13 mouse cellular contexts compared by ENCODE assay signal in the genomic region with DNA sequence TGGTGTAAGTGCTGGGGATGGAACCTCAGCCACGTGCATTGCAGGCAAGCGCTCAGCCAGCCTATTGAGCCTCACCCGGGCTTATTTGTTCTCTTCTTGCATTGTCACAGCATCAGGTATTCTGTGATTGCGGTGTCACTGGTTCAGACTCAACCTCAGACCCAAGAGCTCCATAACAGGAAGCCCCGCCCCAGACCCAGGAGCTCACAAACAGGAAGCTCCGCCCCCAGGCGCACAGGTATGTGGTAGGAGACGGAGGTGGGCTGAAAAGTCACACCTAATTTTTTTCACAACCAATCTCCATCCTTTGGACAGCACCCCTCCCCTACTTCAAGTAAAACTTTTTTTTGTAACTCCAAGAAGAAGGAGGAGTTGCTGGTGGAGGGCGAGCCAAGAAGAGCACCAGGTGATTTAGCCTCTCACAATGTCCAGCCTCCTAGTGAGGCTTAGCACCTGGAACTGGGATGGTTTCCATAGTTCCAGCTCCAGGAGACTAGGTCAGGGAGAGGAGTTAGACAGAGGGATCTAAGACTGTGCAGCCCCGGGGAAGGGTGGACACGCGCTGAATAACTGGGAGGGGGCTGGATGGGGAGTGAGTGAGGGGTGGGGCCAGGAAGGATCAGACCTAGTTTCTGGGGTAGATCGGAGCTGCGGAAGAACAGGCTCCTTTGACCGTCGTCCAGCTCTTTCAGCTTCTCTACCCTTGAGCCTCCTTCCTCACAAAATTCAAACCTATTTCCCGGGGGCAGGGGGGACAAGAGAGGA.
A peak's percentile ranks its signal among the peaks of the same experiment; 100 is the strongest.
DNase-seq lines count a peak whose midpoint lies in the region; ATAC-seq and TF ChIP-seq lines count a peak whose summit lies in the region.
"Had no signal": no experiment of that assay in that cellular context is flagged by ENCODE, and none has a peak within 500 bp of the region (broad histone marks: within the 10 kb centered on the region; RNA-seq: fewer than 3 reads in every experiment).

No protein-coding gene starts in this region.

- no peaks in the 10 kb centered on the region for H3K36me3 ChIP-seq in stomach, embryonic 15.5 days
- H3K36me3 ChIP-seq in stomach, postnatal 0 days (ENCODE audit: control insufficient read depth, insufficient read depth, low read length), result no peaks in the 10 kb centered on the region
- H3K36me3 ChIP-seq in embryonic facial prominence, embryonic 12.5 days, result no peaks in the 10 kb centered on the region
- H3K36me3 ChIP-seq in hindbrain, embryonic 15.5 days, result no peaks in the 10 kb centered on the region
- no peaks in the 10 kb centered on the region for H3K36me3 ChIP-seq in kidney, embryonic 15.5 days
- H3K36me3 ChIP-seq in heart, embryonic 12.5 days, result no peaks in the 10 kb centered on the region
- H3K36me3 ChIP-seq: limb, embryonic 15.5 days; lung, embryonic 15.5 days had no signal

- ATAC-seq in stomach, embryonic 15.5 days (ENCODE audit: insufficient read depth, low FRiP score, low read depth), result no peak
- no peak for ATAC-seq in stomach, postnatal 0 days (ENCODE audit: low FRiP score, low TSS enrichment)
- ATAC-seq in embryonic facial prominence, embryonic 12.5 days (ENCODE audit: insufficient number of reproducible peaks, insufficient read depth, low FRiP score, low TSS enrichment), result no peak
- ATAC-seq in hindbrain, embryonic 15.5 days (ENCODE audit: low FRiP score, low read depth), result no peak
- ATAC-seq in kidney, embryonic 15.5 days (replicated peaks; ENCODE audit: low FRiP score), result no peak
- ATAC-seq in heart, embryonic 12.5 days (ENCODE audit: insufficient number of reproducible peaks, low FRiP score), result no peak
- ATAC-seq: activated CD4-positive, CD25-positive, alpha-beta regulatory T cell, adult 4 months had no signal

- 8% methylated on average over 17 of the region's 17 CpGs for WGBS in stomach, embryonic 15.5 days
- 8% methylated on average over 17 of the region's 17 CpGs for WGBS in stomach, postnatal 0 days
- WGBS in embryonic facial prominence, embryonic 12.5 days, result 7% methylated on average over 17 of the region's 17 CpGs
- 16% methylated on average over 17 of the region's 17 CpGs for WGBS in hindbrain, embryonic 15.5 days
- WGBS in kidney, embryonic 15.5 days, result 7% methylated on average over 17 of the region's 17 CpGs
- 8% methylated on average over 17 of the region's 17 CpGs for WGBS in lung, adult 2 months
- 7% methylated on average over 17 of the region's 17 CpGs for WGBS in heart, embryonic 12.5 days

- H3K4me2 ChIP-seq in stomach, embryonic 15.5 days, result peak overlapping the region; percentile 21
- H3K4me2 ChIP-seq in stomach, postnatal 0 days (replicated peaks; ENCODE audit: low read depth), result no peak overlapping the region
- H3K4me2 ChIP-seq in embryonic facial prominence, embryonic 12.5 days (replicated peaks), result peak overlapping the region; percentile 4; the same call in 1 of the 2 replicates
- H3K4me2 ChIP-seq in hindbrain, embryonic 15.5 days, result peak overlapping the region; percentile 29; the same call in 1 of the 2 replicates
- no peak overlapping the region for H3K4me2 ChIP-seq in kidney, embryonic 15.5 days
- H3K4me2 ChIP-seq in heart, embryonic 12.5 days, result no peak overlapping the region
- H3K4me2 ChIP-seq: limb, embryonic 15.5 days; lung, embryonic 15.5 days had no signal

- H3K4me1 ChIP-seq in stomach, embryonic 15.5 days, result no peaks in the 10 kb centered on the region
- no peaks in the 10 kb centered on the region for H3K4me1 ChIP-seq in stomach, postnatal 0 days (replicated peaks; ENCODE audit: control insufficient read depth, insufficient read depth)
- H3K4me1 ChIP-seq in embryonic facial prominence, embryonic 12.5 days, result 0 out of 2 replicates have a peak, but pooled peaks cover 4% of the 10 kb centered on the region
- H3K4me1 ChIP-seq in hindbrain, embryonic 15.5 days (replicated peaks), result peaks cover 23% of the 10 kb centered on the region
- H3K4me1 ChIP-seq in kidney, embryonic 15.5 days, result 0 out of 2 replicates have a peak, but pooled peaks cover 2% of the 10 kb centered on the region
- H3K4me1 ChIP-seq in lung, adult 2 months (ENCODE audit: control insufficient read depth, insufficient read depth, low read length), result no peaks in the 10 kb centered on the region
- H3K4me1 ChIP-seq in heart, embryonic 12.5 days (replicated peaks), result no peaks in the 10 kb centered on the region
- H3K4me1 ChIP-seq: limb, embryonic 15.5 days; lung, embryonic 15.5 days had no signal

- no peak overlapping the region for H3K4me3 ChIP-seq in stomach, embryonic 15.5 days (replicated peaks)
- H3K4me3 ChIP-seq in stomach, postnatal 0 days (ENCODE audit: low read depth, low read length), result no peak overlapping the region
- H3K4me3 ChIP-seq in embryonic facial prominence, embryonic 12.5 days, result no peak overlapping the region
- no peak overlapping the region for H3K4me3 ChIP-seq in hindbrain, embryonic 15.5 days
- H3K4me3 ChIP-seq in kidney, embryonic 15.5 days (replicated peaks), result no peak overlapping the region
- H3K4me3 ChIP-seq in lung, adult 2 months (replicated peaks; ENCODE audit: extremely low read depth, low read depth, low read length), result no peak overlapping the region
- H3K4me3 ChIP-seq in heart, embryonic 12.5 days, result no peak overlapping the region
- H3K4me3 ChIP-seq: left cerebral cortex, adult 2 months; limb, embryonic 15.5 days; lung, embryonic 15.5 days had no signal

- DNase-seq in stomach, postnatal 0 days (ENCODE audit: low spot score), result no peak
- no peak for DNase-seq in lung, adult 2 months
- DNase-seq: cerebellum, adult 18-20 months; kidney, adult 18-20 months had no signal

- no peaks in the 10 kb centered on the region for H3K9me3 ChIP-seq in stomach, embryonic 15.5 days
- H3K9me3 ChIP-seq in stomach, postnatal 0 days (ENCODE audit: control insufficient read depth, low read length), result no peaks in the 10 kb centered on the region
- no peaks in the 10 kb centered on the region for H3K9me3 ChIP-seq in embryonic facial prominence, embryonic 12.5 days
- no peaks in the 10 kb centered on the region for H3K9me3 ChIP-seq in hindbrain, embryonic 15.5 days
- H3K9me3 ChIP-seq in kidney, embryonic 15.5 days (replicated peaks), result no peaks in the 10 kb centered on the region
- H3K9me3 ChIP-seq in heart, embryonic 12.5 days (replicated peaks), result no peaks in the 10 kb centered on the region; the same call in 1 of the 2 replicates
- H3K9me3 ChIP-seq: limb, embryonic 15.5 days; lung, embryonic 15.5 days had no signal

- no peak overlapping the region for H3K9ac ChIP-seq in stomach, embryonic 15.5 days
- no peak overlapping the region for H3K9ac ChIP-seq in stomach, postnatal 0 days (ENCODE audit: low read length)
- H3K9ac ChIP-seq in embryonic facial prominence, embryonic 12.5 days, result no peak overlapping the region
- H3K9ac ChIP-seq in hindbrain, embryonic 15.5 days, result no peak overlapping the region
- no peak overlapping the region for H3K9ac ChIP-seq in kidney, embryonic 15.5 days
- H3K9ac ChIP-seq in heart, embryonic 12.5 days, result no peak overlapping the region
- H3K9ac ChIP-seq: limb, embryonic 15.5 days; lung, embryonic 15.5 days had no signal

- peaks cover 19% of the 10 kb centered on the region; the same call in 1 of the 2 replicates for H3K27me3 ChIP-seq in stomach, embryonic 15.5 days (replicated peaks)
- H3K27me3 ChIP-seq in stomach, postnatal 0 days (ENCODE audit: control insufficient read depth, insufficient read depth, low read length), result no peaks in the 10 kb centered on the region
- peaks cover 19% of the 10 kb centered on the region for H3K27me3 ChIP-seq in embryonic facial prominence, embryonic 12.5 days
- H3K27me3 ChIP-seq in hindbrain, embryonic 15.5 days, result no peaks in the 10 kb centered on the region
- peaks cover 52% of the 10 kb centered on the region for H3K27me3 ChIP-seq in kidney, embryonic 15.5 days
- H3K27me3 ChIP-seq in heart, embryonic 12.5 days (replicated peaks), result peaks cover 62% of the 10 kb centered on the region

- TF ChIP-seq POLR2A in lung, adult 2 months (IDR thresholded peaks at IDR 0.05; ENCODE audit: borderline replicate concordance, extremely low read depth, low read depth, low read length), result no peak

- H3K27ac ChIP-seq in stomach, embryonic 15.5 days, result no peak overlapping the region
- H3K27ac ChIP-seq in stomach, postnatal 0 days (replicated peaks), result no peak overlapping the region
- no peak overlapping the region for H3K27ac ChIP-seq in embryonic facial prominence, embryonic 12.5 days
- no peak overlapping the region for H3K27ac ChIP-seq in hindbrain, embryonic 15.5 days (replicated peaks)
- no peak overlapping the region for H3K27ac ChIP-seq in kidney, embryonic 15.5 days
- H3K27ac ChIP-seq in heart, embryonic 12.5 days (ENCODE audit: poor library complexity, severe bottlenecking), result no peak overlapping the region
- H3K27ac ChIP-seq: left cerebral cortex, adult 2 months; limb, embryonic 15.5 days; lung, embryonic 15.5 days had no signal

- TF ChIP-seq EP300 in stomach, postnatal 0 days (optimal IDR thresholded peaks at IDR 0.05), result no peak

- TF ChIP-seq CTCF in stomach, postnatal 0 days (IDR thresholded peaks at IDR 0.05; ENCODE audit: low read depth), result no peak
- TF ChIP-seq CTCF in lung, adult 2 months (IDR thresholded peaks at IDR 0.05; ENCODE audit: insufficient read depth, low read length), result no peak

Comparison
In these comparisons a context has a peak if more than half of its experiments do, and no peak if none do; other contexts are left out.
1. H3K4me2 ChIP-seq: peak in stomach, embryonic 15.5 days (single experiment), embryonic facial prominence, embryonic 12.5 days (single experiment) and hindbrain, embryonic 15.5 days (single experiment); none in stomach, postnatal 0 days (single experiment), kidney, embryonic 15.5 days (single experiment) and heart, embryonic 12.5 days (single experiment).